Mouse (Mus musculus) thymus, postnatal 0 days (tissue): Measurements from ENCODE around the gene Gm5155. TPM values are rescaled to one million over a fixed set of nuclear protein-coding genes. Genes with fewer than 3 reads are reported as not detected.
"Not testable (repeated sequence)": the region's sequence is repeated elsewhere in the genome, so short reads cannot be mapped to it uniquely, and the experiment has no call there.

Experiments
- DNase-seq: peaks from one replicate; pipeline ENCODE4 v3.0.0-alpha.2; 2015; ENCODE audit warnings: low spot score
- polyA plus RNA-seq: library from polyadenylated mRNA; unstranded; fragments of >200 nt; fragmentation: Nextera tagmentation; extraction: Ambion mirVana; gene quantifications from 2 replicates; pipeline ENCODE4 v1.2.1, GENCODE M21; 2015

Gm5155 gene
- 0.04 TPM in 1 of 2 replicates, not detected in the other for polyA plus RNA-seq

DNA sequence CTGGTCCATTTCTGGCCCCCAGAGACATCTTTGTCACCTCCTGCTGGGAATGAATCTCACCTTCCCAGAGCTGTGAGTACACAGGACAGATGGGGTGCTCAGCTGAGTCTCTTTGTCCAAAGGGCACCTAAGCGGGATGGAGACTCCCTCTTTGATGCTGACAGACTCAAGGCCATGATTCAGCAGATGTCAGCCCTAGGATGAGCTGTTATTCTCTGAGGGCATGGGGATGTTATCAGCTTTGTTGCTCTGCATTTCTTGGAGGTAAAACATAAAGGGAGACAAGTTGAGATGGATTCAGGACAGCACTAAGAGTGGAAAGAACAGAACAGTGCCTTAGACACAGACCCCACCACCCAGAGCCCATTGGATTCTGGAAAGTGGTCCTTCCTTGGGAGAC lies at the start of gene Gm5155:
Gene Gm5155, plus strand, starts transcription at position 301 of the 400 bp plus-strand sequence.
- DNase-seq = no peak

DNA sequence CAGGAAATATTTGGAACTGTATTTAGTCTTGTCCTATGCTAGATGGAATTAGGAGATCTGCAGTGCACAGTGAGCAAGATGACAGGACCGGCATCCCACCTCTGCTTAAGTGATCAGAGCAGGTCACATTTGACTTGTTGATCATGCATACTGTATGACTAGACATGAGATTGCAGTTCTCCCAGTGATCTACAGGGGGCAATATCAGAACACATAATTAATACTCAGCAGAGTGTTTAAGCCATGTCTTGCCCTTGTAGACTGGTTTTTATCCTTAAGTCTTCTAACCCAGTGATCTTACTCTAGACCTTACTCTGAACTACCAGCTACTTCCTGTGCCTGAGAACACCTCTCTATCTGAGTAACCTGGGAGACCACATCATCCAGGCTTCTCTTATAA lies 791 bp upstream of the Gm5155 start:
- no peak for DNase-seq

DNA sequence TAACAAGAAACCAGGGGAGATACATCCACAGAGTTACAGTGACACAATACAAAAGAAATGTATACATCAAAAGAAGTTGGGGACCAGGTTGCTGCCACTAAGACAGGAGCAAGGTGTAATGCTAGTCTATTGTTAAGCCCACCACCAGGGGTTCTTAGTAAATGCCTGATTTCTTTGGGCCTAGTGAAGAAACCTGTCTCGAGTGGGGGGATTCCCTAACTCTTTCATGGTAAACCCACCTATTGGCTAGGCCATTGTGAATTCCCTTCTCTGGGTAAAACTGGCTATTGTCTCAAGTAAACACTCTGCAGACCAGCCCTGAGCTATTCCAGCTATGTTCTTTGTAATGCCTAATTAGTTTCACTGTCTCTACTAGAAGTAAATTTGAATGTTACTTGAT lies 23.8 kb downstream of the Gm5155 start:
- DNase-seq = not testable (repeated sequence)

DNA sequence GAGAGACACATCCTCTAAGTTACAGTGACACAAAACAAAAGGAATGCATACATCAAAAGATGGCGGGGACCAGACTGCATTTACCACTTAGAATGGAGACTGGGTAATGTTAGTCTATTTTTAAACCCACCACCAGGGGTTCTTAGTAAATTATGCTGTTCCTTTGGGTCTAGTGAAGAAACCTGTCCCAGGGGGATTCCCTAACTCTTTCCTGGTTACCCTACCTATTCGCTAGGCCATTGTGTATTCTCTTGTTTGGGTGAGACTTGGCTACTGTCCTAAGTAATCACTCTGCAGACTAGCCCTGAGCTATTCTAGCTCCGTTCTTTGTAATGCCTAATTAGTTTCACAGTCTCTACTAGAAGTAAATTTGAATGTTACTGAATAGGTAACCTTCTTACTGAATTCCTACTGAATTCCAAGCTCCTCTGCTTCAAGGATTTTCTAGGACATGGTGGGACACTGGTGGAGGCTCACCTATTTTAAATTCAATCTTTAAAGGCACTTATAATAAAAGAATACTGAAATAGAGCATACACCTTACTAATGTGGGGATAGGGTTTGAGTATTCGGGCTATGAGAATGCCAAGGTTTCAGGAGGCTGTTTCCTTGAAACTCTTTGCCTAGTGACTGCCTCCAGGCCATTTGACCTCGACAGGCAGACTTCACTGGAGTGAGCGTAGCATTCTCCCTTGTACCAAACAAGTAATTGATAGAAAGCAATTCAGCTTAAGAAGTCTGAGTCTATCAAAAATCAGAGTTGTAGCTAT lies 31.8 kb downstream of the Gm5155 start:
- DNase-seq = no peak

Other genes starting within 250 kb of the Gm5155 start
- not detected in 2 replicates for gene Ceacam5, start 158.5 kb upstream of the Gm5155 start, polyA plus RNA-seq
- gene Ceacam14, start 59.1 kb upstream of the Gm5155 start, polyA plus RNA-seq = not detected in 2 replicates
- gene Ceacam11, start 100.4 kb downstream of the Gm5155 start, polyA plus RNA-seq = not detected in 2 replicates
- gene Ceacam13, start 138.1 kb downstream of the Gm5155 start, polyA plus RNA-seq = not detected in 2 replicates
- not detected in 2 replicates for gene Ceacam12, start 194.2 kb downstream of the Gm5155 start, polyA plus RNA-seq